Mouse (Mus musculus) cerebellum, postnatal 25 days (tissue): ENCODE results near the gene Clic6.
"Not testable (repeated sequence)": the region's sequence is repeated elsewhere in the genome, so short reads cannot be mapped to it uniquely, and the experiment has no call there.

ENCODE experiments used
- DNase-seq, 2 experiments: peaks; one replicate each; pipeline ENCODE4 v3.0.0; 2021; ENCODE audit warnings: mixed read lengths in 2 of 2

Clic6 gene

DNA sequence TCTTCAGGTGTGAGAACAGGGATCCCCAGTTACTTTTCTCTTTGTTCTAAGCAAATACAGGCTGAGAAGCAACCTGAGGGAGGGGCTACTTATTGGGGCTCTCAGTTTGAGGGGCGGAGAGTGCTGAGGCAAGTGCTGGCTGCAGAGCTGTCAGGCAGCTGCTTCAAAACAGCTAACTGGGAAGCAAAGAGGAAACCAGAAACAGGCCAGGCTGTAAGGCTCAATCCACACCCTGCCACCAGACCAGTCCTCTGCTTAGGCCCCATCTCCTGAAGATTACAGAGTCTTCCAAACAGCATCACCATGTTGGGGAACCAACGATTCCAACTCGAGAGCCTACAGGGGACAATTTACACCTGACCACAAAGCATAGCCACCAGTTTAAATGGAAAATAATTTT, 12.6 kb upstream of the Clic6 start:
- no peak for DNase-seq

- no peak for DNase-seq
These were observed 10.3 kb upstream of the Clic6 start for GRCm38 (mm10) chr16:92475093-92475860.

GRCm38 (mm10) chr16:92478561-92479150, 6.9 kb upstream of the Clic6 start:
- peak; percentile 63 to 76 for DNase-seq

GRCm38 (mm10) chr16:92487086-92487485, 1.6 kb downstream of the Clic6 start:
- no peak for DNase-seq

DNA sequence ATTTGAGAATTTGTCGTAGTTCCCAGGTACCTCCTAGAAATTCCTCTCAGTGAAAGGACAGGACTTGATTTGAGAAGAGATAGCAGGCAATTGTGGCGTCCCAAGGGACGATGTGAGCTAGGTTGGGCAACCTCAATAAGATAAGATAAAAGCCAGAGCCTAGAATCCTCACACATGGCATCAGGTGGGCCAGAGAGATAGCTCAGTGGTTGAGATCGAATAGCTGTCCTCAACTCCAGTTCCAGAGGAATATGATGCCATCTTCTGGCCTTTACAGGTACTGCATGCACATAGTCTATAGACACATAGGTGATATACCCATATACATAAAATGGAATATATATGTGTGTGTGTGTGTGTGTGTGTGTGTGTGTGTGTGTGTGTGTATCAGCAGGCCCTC, 2.0 kb downstream of the Clic6 start:
- peak in 1 of 2 experiments; percentile 56 for DNase-seq

- no peak for DNase-seq
These were observed 2.9 kb downstream of the Clic6 start for GRCm38 (mm10) chr16:92488456-92488855.

- no peak for DNase-seq
These were observed 3.8 kb downstream of the Clic6 start for GRCm38 (mm10) chr16:92489356-92489755.

DNA sequence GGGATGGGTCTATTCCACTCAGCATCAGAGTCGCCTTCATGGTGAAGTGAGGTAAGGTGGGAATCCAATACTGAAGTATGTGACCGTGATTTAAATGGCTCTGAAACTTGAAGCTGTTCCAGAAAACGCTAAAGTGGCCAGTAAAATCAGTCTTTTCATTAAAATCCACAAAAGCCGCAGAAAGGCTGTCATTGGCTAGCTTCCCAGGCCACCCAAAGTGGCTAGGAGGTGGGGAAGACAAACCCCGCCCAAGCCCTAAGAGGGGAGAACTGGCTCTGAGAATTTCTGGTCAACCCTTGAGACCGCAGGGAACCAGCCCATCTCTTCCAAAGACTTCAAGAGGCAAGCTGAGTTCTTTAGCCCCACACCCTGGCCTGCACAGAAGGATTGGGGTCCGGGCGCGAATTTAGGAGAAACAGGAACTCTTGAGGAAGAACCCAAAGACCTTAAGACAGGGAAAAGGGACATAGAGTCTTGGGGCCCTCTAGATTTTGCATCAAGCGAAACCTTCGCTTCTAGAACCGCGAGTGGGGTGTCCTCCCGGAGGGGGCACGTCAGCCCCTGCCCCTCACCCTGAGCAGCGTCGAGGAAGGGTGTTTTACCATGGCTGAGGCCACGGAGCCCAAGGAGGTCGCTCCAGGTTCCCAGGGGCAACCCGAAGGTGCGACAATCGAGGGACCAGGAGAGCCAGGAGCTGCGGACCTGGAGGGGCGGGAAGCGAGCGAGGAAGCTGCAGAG, 12.5 kb downstream of the Clic6 start:
- DNase-seq = no peak

- DNase-seq = no peak
These were observed 13.0 kb downstream of the Clic6 start for GRCm38 (mm10) chr16:92498589-92498981.

DNA sequence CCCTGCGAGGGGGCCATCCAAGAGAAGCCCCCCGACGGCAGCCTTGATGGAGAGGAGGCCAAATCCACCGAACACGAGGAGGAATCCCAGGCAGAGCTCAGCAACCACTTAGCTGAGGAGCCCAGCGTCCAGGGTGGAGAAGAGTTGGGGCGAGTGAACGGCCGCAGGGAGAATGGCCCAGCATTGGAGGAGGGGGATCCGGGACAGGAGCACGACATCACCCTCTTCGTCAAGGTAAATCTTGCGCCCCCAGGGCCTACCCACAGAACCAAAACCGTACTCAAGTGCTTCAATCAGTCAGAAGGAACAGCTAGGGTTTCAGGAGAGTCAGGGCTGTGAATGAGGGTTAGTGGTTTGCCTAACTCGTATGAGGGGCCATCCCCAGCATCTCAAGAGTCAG, 13.8 kb downstream of the Clic6 start:
- DNase-seq = no peak

GRCm38 (mm10) chr16:92500534-92500933, 15.0 kb downstream of the Clic6 start:
- no peak for DNase-seq

- DNase-seq = no peak
These were observed 17.6 kb downstream of the Clic6 start for GRCm38 (mm10) chr16:92503105-92503504.

- DNase-seq = no peak
These were observed 22.0 kb downstream of the Clic6 start for GRCm38 (mm10) chr16:92507573-92507972.

GRCm38 (mm10) chr16:92510835-92511772, 25.6 kb downstream of the Clic6 start:
- DNase-seq = peak; percentile 59 to 74

GRCm38 (mm10) chr16:92511773-92512391, 26.3 kb downstream of the Clic6 start:
- DNase-seq = peak; percentile 28 to 54

DNA sequence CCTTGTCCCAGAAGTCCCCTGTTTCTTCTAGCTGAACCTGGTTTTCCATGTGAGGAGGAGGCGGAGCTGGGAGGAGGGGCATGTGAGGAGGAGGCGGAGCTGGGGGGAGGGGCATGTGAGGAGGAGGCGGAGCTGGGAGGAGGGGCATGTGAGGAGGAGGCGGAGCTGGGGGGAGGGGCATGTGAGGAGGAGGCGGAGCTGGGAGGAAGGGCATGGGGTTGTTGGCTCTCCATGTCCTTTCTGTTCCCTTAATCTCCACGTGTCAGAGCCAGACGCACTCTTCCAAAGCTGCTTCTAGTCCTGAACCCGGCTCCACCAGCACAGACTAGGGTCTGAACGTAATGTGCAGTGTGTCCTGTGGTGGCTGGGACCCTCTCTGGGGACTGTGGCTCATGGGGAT, 29.4 kb downstream of the Clic6 start:
- DNase-seq = not testable (repeated sequence)

GRCm38 (mm10) chr16:92516139-92516538, 30.6 kb downstream of the Clic6 start:
- peak in 1 of 2 experiments; percentile 27 for DNase-seq

DNA sequence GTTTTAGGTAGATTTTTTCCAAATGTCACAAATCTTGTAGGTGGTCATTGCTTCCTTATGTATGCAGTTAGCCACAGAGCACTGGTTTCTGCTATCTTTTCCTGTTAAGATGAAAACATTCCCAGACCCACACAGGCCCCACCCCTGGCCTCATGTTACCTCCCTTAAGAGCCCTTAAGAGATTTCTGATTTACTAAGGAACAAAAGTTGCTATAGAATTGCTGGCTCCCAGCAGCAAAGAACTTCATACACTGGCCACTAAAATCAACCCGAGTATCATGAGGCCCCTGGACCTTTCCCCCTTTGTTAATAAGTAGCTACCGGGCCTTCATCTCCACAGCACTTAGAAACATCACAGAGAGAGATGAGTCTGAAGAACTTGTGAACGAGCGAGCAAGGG, 33.2 kb downstream of the Clic6 start:
- DNase-seq = no peak

GRCm38 (mm10) chr16:92519820-92520492, 34.4 kb downstream of the Clic6 start:
- peak; percentile 21 to 53 for DNase-seq

- DNase-seq = no peak
These were observed 37.8 kb downstream of the Clic6 start for GRCm38 (mm10) chr16:92523351-92523750.

DNA sequence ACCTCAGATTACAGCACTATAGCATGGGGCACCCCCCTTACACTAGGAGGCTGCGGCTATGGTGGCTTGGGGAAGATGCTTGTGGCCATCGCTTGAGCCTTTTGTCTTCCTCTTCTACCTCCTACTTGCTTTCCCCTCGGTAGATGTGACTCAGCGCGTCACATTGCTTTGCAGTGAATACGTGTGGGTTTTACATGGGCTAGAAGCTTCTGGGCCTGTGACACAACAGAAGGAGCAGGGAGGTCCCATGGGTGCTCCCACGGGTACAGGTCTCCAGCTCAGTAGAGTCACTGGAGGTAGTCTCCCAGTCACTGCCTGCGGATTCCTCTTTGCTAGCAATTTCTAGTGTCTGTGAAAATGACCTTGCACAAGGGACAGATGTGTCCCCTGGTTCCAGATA, 39.1 kb downstream of the Clic6 start:
- DNase-seq = no peak

- no peak for DNase-seq
These were observed 40.4 kb downstream of the Clic6 start for GRCm38 (mm10) chr16:92525919-92526318.
